Mouse (Mus musculus) MEL (cell line): ENCODE results near the gene Tmem107. TPM values are rescaled to one million over a fixed set of nuclear protein-coding genes. Genes with fewer than 3 reads are reported as not detected.
A peak's percentile ranks its signal among the peaks of the same experiment; 100 is the strongest.

ENCODE experiments used
- DNase-seq: peaks from one replicate; pipeline ENCODE4 v3.0.0; 2011; ENCODE audit warnings: low read depth, low spot score
- H3K27ac ChIP-seq: 2 replicates; pipeline ENCODE4 v1.5.1; 2012; ENCODE audit warnings: low read depth, mild to moderate bottlenecking, control low read depth, low read length, moderate library complexity; ENCODE audit not compliant: control insufficient read depth
- H3K27me3 ChIP-seq, 2 experiments: fragments of 150-350 bp in 1 of 2; sonication (generic) in 1 of 2; 2 replicates each; pipeline ENCODE4 v1.6.1; 2012; ENCODE audit warnings: low read length in 2 of 2, mild to moderate bottlenecking in 2 of 2, improper control_type of control experiment in 1 of 2, moderate library complexity in 1 of 2; ENCODE audit not compliant: insufficient read depth in 2 of 2, control insufficient read depth in 1 of 2
- H3K36me3 ChIP-seq, 2 experiments: 2 replicates each; pipeline ENCODE4 v1.6.1; 2012 to 2014; ENCODE audit warnings: low read length in 2 of 2, improper control_type of control experiment in 1 of 2, inconsistent platforms in 1 of 2, mild to moderate bottlenecking in 1 of 2; ENCODE audit not compliant: insufficient read depth in 2 of 2, control insufficient read depth in 1 of 2
- H3K4me1 ChIP-seq, 2 experiments: fragments of 150-350 bp in 1 of 2; sonication (generic) in 1 of 2; 2 replicates each; pipeline ENCODE4 v1.6.1; 2012; ENCODE audit warnings: low read length in 2 of 2, improper control_type of control experiment in 1 of 2, mild to moderate bottlenecking in 1 of 2; ENCODE audit not compliant: insufficient read depth in 2 of 2, control insufficient read depth in 1 of 2
- H3K4me3 ChIP-seq, 2 experiments: fragments of 150-350 bp in 1 of 2; sonication (generic) in 1 of 2; 2 replicates each; pipeline ENCODE4 v1.5.1; 2012; ENCODE audit warnings: low read depth in 2 of 2, low read length in 2 of 2, mild to moderate bottlenecking in 2 of 2, moderate library complexity in 2 of 2, control low read depth in 1 of 2, improper control_type of control experiment in 1 of 2; ENCODE audit not compliant: control insufficient read depth in 1 of 2, insufficient read depth in 1 of 2
- H3K79me2 ChIP-seq: 2 replicates; pipeline ENCODE4 v1.6.1; 2012; ENCODE audit warnings: mild to moderate bottlenecking, low read length, moderate library complexity; ENCODE audit not compliant: control insufficient read depth, poor library complexity, insufficient read depth
- H3K9ac ChIP-seq: 2 replicates; pipeline ENCODE4 v1.6.1; 2012; ENCODE audit warnings: low read depth, mild to moderate bottlenecking, control low read depth, low read length, moderate library complexity; ENCODE audit not compliant: control insufficient read depth, poor library complexity, severe bottlenecking
- H3K9me3 ChIP-seq: fragments of 150-350 bp; sonication (generic); replicated peaks from 2 replicates; pipeline ENCODE4 v1.6.1; 2012; ENCODE audit warnings: mild to moderate bottlenecking, low read length, improper control_type of control experiment, moderate library complexity; ENCODE audit not compliant: insufficient read depth
- BHLHE40 ChIP-seq: IDR thresholded peaks from 2 replicates; pipeline ENCODE4 v1.6.1; 2012; ENCODE audit warnings: low read depth, mild to moderate bottlenecking, inconsistent platforms, low read length, improper control_type of control experiment, borderline replicate concordance
- CHD1 ChIP-seq: IDR thresholded peaks from 2 replicates; pipeline ENCODE4 v1.6.1; 2012; ENCODE audit warnings: low read depth, mild to moderate bottlenecking, inconsistent platforms, low read length, improper control_type of control experiment
- CHD2 ChIP-seq: IDR thresholded peaks from 2 replicates; pipeline ENCODE4 v1.6.1; 2011; ENCODE audit warnings: low read length, improper control_type of control experiment
- CTCF ChIP-seq, 3 experiments: IDR thresholded peaks in 2 of 3; conservative IDR thresholded peaks in 1 of 3; 2 replicates each; pipeline ENCODE4 v1.5.1; 2011 to 2012; ENCODE audit warnings: low read length in 3 of 3, low read depth in 2 of 3, mild to moderate bottlenecking in 2 of 3, improper control_type of control experiment in 1 of 3, inconsistent platforms in 1 of 3, mixed read lengths in 1 of 3, moderate library complexity in 1 of 3; ENCODE audit not compliant: control insufficient read depth in 1 of 3, insufficient read depth in 1 of 3, poor library complexity in 1 of 3, severe bottlenecking in 1 of 3
- E2F4 ChIP-seq: IDR thresholded peaks from 2 replicates; pipeline ENCODE4 v1.6.1; 2011; ENCODE audit warnings: low read depth, low read length, improper control_type of control experiment, borderline replicate concordance
- ELF1 ChIP-seq: IDR thresholded peaks from 2 replicates; pipeline ENCODE4 v1.6.1; 2014; ENCODE audit warnings: low read depth, mild to moderate bottlenecking, inconsistent platforms, low read length, improper control_type of control experiment, moderate library complexity
- EP300 ChIP-seq, 2 experiments: IDR thresholded peaks; 2 replicates each; pipeline ENCODE4 v1.6.1; 2011; ENCODE audit warnings: improper control_type of control experiment in 2 of 2, low read length in 2 of 2, low read depth in 1 of 2, mild to moderate bottlenecking in 1 of 2
- ETS1 ChIP-seq: IDR thresholded peaks from 2 replicates; pipeline ENCODE4 v1.6.1; 2012; ENCODE audit warnings: low read depth, mild to moderate bottlenecking, inconsistent platforms, low read length, improper control_type of control experiment, moderate library complexity
- HCFC1 ChIP-seq: IDR thresholded peaks from 2 replicates; pipeline ENCODE4 v1.6.1; 2012; ENCODE audit warnings: low read depth, mild to moderate bottlenecking, inconsistent platforms, low read length, improper control_type of control experiment, moderate library complexity
- MAX ChIP-seq: IDR thresholded peaks from 2 replicates; pipeline ENCODE4 v1.6.1; 2011; ENCODE audit warnings: low read length, improper control_type of control experiment
- MAZ ChIP-seq: IDR thresholded peaks from 2 replicates; pipeline ENCODE4 v1.6.1; 2012; ENCODE audit warnings: low read depth, mild to moderate bottlenecking, inconsistent platforms, low read length, improper control_type of control experiment
- MEF2A ChIP-seq: IDR thresholded peaks from 2 replicates; pipeline ENCODE4 v1.6.1; 2014; ENCODE audit warnings: low read depth, mild to moderate bottlenecking, inconsistent platforms, low read length, improper control_type of control experiment; ENCODE audit not compliant: poor library complexity, insufficient replicate concordance, severe bottlenecking; ENCODE audit errors: extremely low read depth
- MXI1 ChIP-seq: IDR thresholded peaks from 2 replicates; pipeline ENCODE4 v1.6.1; 2011; ENCODE audit warnings: mild to moderate bottlenecking, low read depth, low read length, improper control_type of control experiment
- MYC ChIP-seq: IDR thresholded peaks from 2 replicates; pipeline ENCODE4 v1.6.1; 2011; ENCODE audit warnings: low read depth, mild to moderate bottlenecking, low read length, improper control_type of control experiment, moderate library complexity
- NRF1 ChIP-seq: IDR thresholded peaks from 2 replicates; pipeline ENCODE4 v1.6.1; 2014; ENCODE audit warnings: low read depth, mild to moderate bottlenecking, inconsistent platforms, low read length, improper control_type of control experiment, moderate library complexity; ENCODE audit not compliant: poor library complexity, insufficient read depth, severe bottlenecking
- POLR2A ChIP-seq, 2 experiments: IDR thresholded peaks; 2 replicates each; pipeline ENCODE4 v1.6.1; 2011 to 2012; ENCODE audit warnings: low read length in 2 of 2, mild to moderate bottlenecking in 2 of 2, control low read depth in 1 of 2, improper control_type of control experiment in 1 of 2, low read depth in 1 of 2, moderate library complexity in 1 of 2; ENCODE audit not compliant: control insufficient read depth in 1 of 2, insufficient read depth in 1 of 2, poor library complexity in 1 of 2
- POLR2AphosphoS2 ChIP-seq: IDR thresholded peaks from 2 replicates; pipeline ENCODE4 v1.6.1; 2011; ENCODE audit warnings: low read length, improper control_type of control experiment
- POLR2AphosphoS5 ChIP-seq: IDR thresholded peaks from 2 replicates; pipeline ENCODE4 v1.6.1; 2012; ENCODE audit warnings: low read depth, borderline replicate concordance, mild to moderate bottlenecking, inconsistent platforms, low read length, moderate library complexity, mixed read lengths
- RCOR1 ChIP-seq: IDR thresholded peaks from 2 replicates; pipeline ENCODE4 v1.6.1; 2012; ENCODE audit warnings: low read depth, mild to moderate bottlenecking, inconsistent platforms, low read length, improper control_type of control experiment
- SIN3A ChIP-seq: IDR thresholded peaks from 2 replicates; pipeline ENCODE4 v1.6.1; 2012; ENCODE audit warnings: low read length, improper control_type of control experiment, inconsistent platforms
- TAL1 ChIP-seq: IDR thresholded peaks from 2 replicates; pipeline ENCODE4 v1.6.1; 2012; ENCODE audit warnings: mild to moderate bottlenecking, inconsistent platforms, low read length, moderate library complexity, mixed read lengths
- TBP ChIP-seq: IDR thresholded peaks from 2 replicates; pipeline ENCODE4 v1.8.0; 2011; ENCODE audit warnings: low read depth, low read length, improper control_type of control experiment
- TCF12 ChIP-seq: IDR thresholded peaks from 2 replicates; pipeline ENCODE4 v1.6.1; 2014; ENCODE audit warnings: low read depth, mild to moderate bottlenecking, inconsistent platforms, low read length, improper control_type of control experiment, moderate library complexity
- USF1 ChIP-seq: IDR thresholded peaks from 2 replicates; pipeline ENCODE4 v1.6.1; 2014; ENCODE audit warnings: low read depth, mild to moderate bottlenecking, inconsistent platforms, low read length, improper control_type of control experiment, moderate library complexity
- ZC3H11A ChIP-seq: IDR thresholded peaks from 2 replicates; pipeline ENCODE4 v1.6.1; 2012; ENCODE audit warnings: low read depth, mild to moderate bottlenecking, inconsistent platforms, low read length, improper control_type of control experiment
- ZMIZ1 ChIP-seq: IDR thresholded peaks from 2 replicates; pipeline ENCODE4 v1.6.1; 2012; ENCODE audit warnings: low read depth, mild to moderate bottlenecking, inconsistent platforms, low read length, improper control_type of control experiment, moderate library complexity
- polyA plus RNA-seq, 2 experiments: library from polyadenylated mRNA; stranded (reverse) in 1 of 2; unstranded in 1 of 2; fragments of >175 nt in 1 of 2; fragments of >200 nt in 1 of 2; gene quantifications; 2 replicates each; pipeline versions ENCODE4 v1.2.1 to v1.2.4; 2012; ENCODE audit warnings: low replicate concordance in 2 of 2, low read depth in 1 of 2; ENCODE audit not compliant: insufficient read length in 2 of 2, insufficient read depth in 1 of 2, missing spikeins in 1 of 2
- total RNA-seq: library from RNA; depleted of rRNA; stranded (reverse); fragments of 300-350 nt; gene quantifications from 2 replicates; pipeline ENCODE4 v1.2.3, GENCODE M21; 2012

The Tmem107 gene
- total and polyA plus RNA-seq, 3 experiments: 47.0 to 79.5 TPM; not detected in 1

GRCm38 (mm10) chr11:69116843-69117242 is 46.2 kb downstream of the Tmem107 start:
- Histone ChIP-seq H3K9ac (no peak overlapping the region), H3K9me3 (no peaks in the 10 kb centered on the region), H3K79me2 (no peaks in the 10 kb centered on the region; the same call in 1 of the 2 replicates), H3K27ac (no peak overlapping the region)
- peak; percentile 12 for DNase-seq
- TF ChIP-seq ZMIZ1 (no peak), USF1 (no peak), MAZ (no peak), POLR2AphosphoS5 (no peak), NRF1 (no peak), MAX (no peak), CTCF (IDR thresholded peaks at IDR 0.05 in 2 of 3, conservative IDR thresholded peaks at IDR 0.05 in 1 of 3; ENCODE audit: control insufficient read depth in 1 of 3, insufficient read depth in 1 of 3, low read depth in 2 of 3, low read length in 3 of 3, poor library complexity in 1 of 3, severe bottlenecking in 1 of 3) (no peak), CHD2 (no peak), MEF2A (no peak)
- TF ChIP-seq, all 39 proteins: peak for 0
- Histone ChIP-seq H3K4me3 (no peak overlapping the region; a peak in 1 of 4 replicates), H3K36me3 (peaks cover 0 to 9% of the 10 kb centered on the region in 2 experiments; a peak in 2 of 4 replicates), H3K27me3 (no peaks in the 10 kb centered on the region), H3K4me1 (peaks cover 0 to 14% of the 10 kb centered on the region in 2 experiments; a peak in 2 of 4 replicates)

GRCm38 (mm10) chr11:69117737-69118695 is 47.4 kb downstream of the Tmem107 start:
- peak overlapping the region; percentile 79 for H3K9ac ChIP-seq
- no peaks in the 10 kb centered on the region for H3K27me3 ChIP-seq
- peaks cover 0 to 14% of the 10 kb centered on the region in 2 experiments; a peak in 2 of 4 replicates for H3K4me1 ChIP-seq
- H3K36me3 ChIP-seq: peaks cover 0 to 9% of the 10 kb centered on the region in 2 experiments; a peak in 2 of 4 replicates
- H3K9me3 ChIP-seq: no peaks in the 10 kb centered on the region
- H3K27ac ChIP-seq: peak overlapping the region; percentile 53
- peak overlapping the region; percentile 65 to 96 for H3K4me3 ChIP-seq
- DNase-seq: peak; percentile 85
- no peaks in the 10 kb centered on the region; the same call in 1 of the 2 replicates for H3K79me2 ChIP-seq
- TF ChIP-seq POLR2AphosphoS2 (no peak), ZC3H11A (no peak), ELF1 (0 out of 2 replicates have a peak, but pooled peaks have one; percentile 41), MXI1 (peak; percentile 35; the same call in 1 of the 2 replicates), CHD1 (peak; percentile 80; the same call in 1 of the 2 replicates), HCFC1 (peak; percentile 20; the same call in 1 of the 2 replicates), ZMIZ1 (no peak), MAZ (peak; percentile 61; the same call in 1 of the 2 replicates), MAX (peak; percentile 53; the same call in 1 of the 2 replicates), MYC (0 out of 2 replicates have a peak, but pooled peaks have one; percentile 24), TAL1 (no peak), SIN3A (peak; percentile 57), POLR2AphosphoS5 (no peak), BHLHE40 (no peak; the same call in 1 of the 2 replicates), USF1 (no peak), TBP (no peak), NRF1 (no peak), RCOR1 (no peak), ETS1 (no peak), CHD2 (no peak), E2F4 (no peak), TCF12 (0 out of 2 replicates have a peak, but pooled peaks have one; percentile 11), POLR2A (IDR thresholded peaks at IDR 0.05; ENCODE audit: control insufficient read depth in 1 of 2, insufficient read depth in 1 of 2, low read depth in 1 of 2, low read length in 2 of 2, poor library complexity in 1 of 2) (0 out of 4 replicates have a peak, but pooled peaks of 1 of the 2 experiments have one; percentile 53), EP300 (IDR thresholded peaks at IDR 0.05; ENCODE audit: low read depth in 1 of 2, low read length in 2 of 2) (no peak)
